Comparison of ENCODE assay signal across 8 mouse cellular contexts in the genomic region with DNA sequence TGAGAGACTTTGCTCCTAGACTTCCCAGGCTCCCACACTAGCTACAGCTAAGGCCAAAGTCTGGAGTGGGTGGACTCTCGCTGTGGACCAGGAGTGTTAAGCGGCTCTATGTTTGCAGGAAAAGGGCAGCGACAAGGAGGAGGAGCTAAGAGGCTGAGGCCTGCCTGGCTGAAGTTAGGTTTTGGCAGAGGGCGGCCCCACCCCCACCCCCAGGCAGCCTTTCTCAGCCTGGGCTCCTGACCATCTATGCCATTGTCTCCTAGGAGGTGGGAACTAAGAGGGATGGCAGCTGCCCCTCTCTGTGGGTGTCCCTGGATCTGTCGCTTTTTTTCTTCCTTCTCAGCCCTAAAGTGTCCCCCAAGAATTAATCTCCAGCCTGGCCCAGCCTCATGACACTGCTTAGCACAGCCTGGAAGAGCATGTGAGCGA. TPM values are rescaled to one million over a fixed set of nuclear protein-coding genes. Genes with fewer than 3 reads are reported as not detected.
DNase-seq lines count a peak whose midpoint lies in the region; ATAC-seq lines count a peak whose summit lies in the region.

No protein-coding gene starts in this region.

- no peaks in the 10 kb centered on the region for H3K27me3 ChIP-seq in lung, embryonic 15.5 days
- no peaks in the 10 kb centered on the region for H3K27me3 ChIP-seq in embryonic facial prominence, embryonic 10.5 days (replicated peaks; ENCODE audit: low read depth, poor library complexity, severe bottlenecking)
- H3K27me3 ChIP-seq in midbrain, embryonic 10.5 days (ENCODE audit: low read depth, poor library complexity, severe bottlenecking): no peaks in the 10 kb centered on the region

- H3K4me2 ChIP-seq in lung, embryonic 15.5 days: no peak overlapping the region

- ATAC-seq in lung, embryonic 15.5 days (ENCODE audit: borderline replicate concordance, extremely low read depth, low FRiP score, low TSS enrichment): no peak
- no peak for ATAC-seq in activated CD4-positive, CD25-positive, alpha-beta regulatory T cell, adult 4 months

- peaks cover 46% of the 10 kb centered on the region for H3K4me1 ChIP-seq in lung, embryonic 15.5 days
- H3K4me1 ChIP-seq in embryonic facial prominence, embryonic 10.5 days: peaks cover 51% of the 10 kb centered on the region
- H3K4me1 ChIP-seq in midbrain, embryonic 10.5 days: peaks cover 54% of the 10 kb centered on the region

- WGBS in lung, embryonic 15.5 days: 26% methylated on average over 6 of the region's 6 CpGs
- 16% methylated on average over 6 of the region's 6 CpGs for WGBS in embryonic facial prominence, embryonic 10.5 days
- 9% methylated on average over 6 of the region's 6 CpGs for WGBS in midbrain, embryonic 10.5 days

- peak overlapping the region; percentile 57 for H3K27ac ChIP-seq in lung, embryonic 15.5 days
- H3K27ac ChIP-seq in embryonic facial prominence, embryonic 10.5 days (replicated peaks): 0 out of 2 replicates have a peak overlapping the region, but pooled peaks have one; percentile 42
- peak overlapping the region; percentile 57 for H3K27ac ChIP-seq in midbrain, embryonic 10.5 days (replicated peaks)

- DNase-seq in lung, adult 18-20 months: no peak
- peak; percentile 23 for DNase-seq in embryonic facial prominence, embryonic 10.5 days (ENCODE audit: low spot score)
- peak; percentile 77 for DNase-seq in kidney, adult 18-20 months
- DNase-seq in midbrain, embryonic 10.5 days (ENCODE audit: low spot score): peak; percentile 37
- no peak for DNase-seq in adrenal gland, postnatal 25 days
- DNase-seq in adrenal gland, adult 8-10 months: no peak

- H3K4me3 ChIP-seq in lung, embryonic 15.5 days: no peak overlapping the region
- H3K4me3 ChIP-seq in embryonic facial prominence, embryonic 10.5 days: no peak overlapping the region
- no peak overlapping the region for H3K4me3 ChIP-seq in midbrain, embryonic 10.5 days

- H3K36me3 ChIP-seq in lung, embryonic 15.5 days: peaks cover 41% of the 10 kb centered on the region
- peaks cover 58% of the 10 kb centered on the region for H3K36me3 ChIP-seq in embryonic facial prominence, embryonic 10.5 days (replicated peaks)
- peaks cover 30% of the 10 kb centered on the region for H3K36me3 ChIP-seq in midbrain, embryonic 10.5 days

- no peak overlapping the region for H3K9ac ChIP-seq in lung, embryonic 15.5 days

- no peaks in the 10 kb centered on the region for H3K9me3 ChIP-seq in lung, embryonic 15.5 days
- H3K9me3 ChIP-seq in embryonic facial prominence, embryonic 10.5 days: no peaks in the 10 kb centered on the region
- H3K9me3 ChIP-seq in midbrain, embryonic 10.5 days (replicated peaks): no peaks in the 10 kb centered on the region

RNA-seq across cellular contexts. Expression of a gene that starts 3.5 kb away (rescaled TPM):
- polyA plus RNA-seq in lung, embryonic 15.5 days (2015; fragmentation: Nextera tagmentation; extraction: Ambion mirVana): 12.5 and 17.3 TPM in 2 replicates
- 11.2 and 11.9 TPM in 2 replicates for polyA plus RNA-seq in embryonic facial prominence, embryonic 10.5 days (2016; fragmentation: Nextera tagmentation; extraction: Ambion mirVana)
- polyA plus RNA-seq in midbrain, embryonic 10.5 days (2016; fragmentation: Nextera tagmentation; extraction: Ambion mirVana): 13.3 and 14.9 TPM in 2 replicates
- polyA plus RNA-seq in activated CD4-positive, CD25-positive, alpha-beta regulatory T cell, adult 4 months (2017; shearing (Covaris generic)): 1 to 10 TPM; 5.7 to 8.9 TPM
- total RNA-seq in adrenal gland, postnatal 25 days (2021): 7.7 and 15.9 TPM in 2 replicates
- 10 to 100 TPM in 3 of 4 experiments, 1 to 10 TPM in 1; 9.5 to 23.2 (median 15.7) TPM for total RNA-seq in adrenal gland, adult 8-10 months (2022)

RNA-seq across cellular contexts. Expression of a gene that starts 4.6 kb away (rescaled TPM):
- polyA plus RNA-seq in lung, embryonic 15.5 days (2015; fragmentation: Nextera tagmentation; extraction: Ambion mirVana): 186 and 195 TPM in 2 replicates
- 185 and 186 TPM in 2 replicates for polyA plus RNA-seq in embryonic facial prominence, embryonic 10.5 days (2016; fragmentation: Nextera tagmentation; extraction: Ambion mirVana)
- polyA plus RNA-seq in midbrain, embryonic 10.5 days (2016; fragmentation: Nextera tagmentation; extraction: Ambion mirVana): 216 and 236 TPM in 2 replicates
- 100 to 1,000 TPM; 218 to 252 TPM for polyA plus RNA-seq in activated CD4-positive, CD25-positive, alpha-beta regulatory T cell, adult 4 months (2017; shearing (Covaris generic))
- 189 and 195 TPM in 2 replicates for total RNA-seq in adrenal gland, postnatal 25 days (2021)
- 100 to 1,000 TPM; 137 to 192 (median 168) TPM for total RNA-seq in adrenal gland, adult 8-10 months (2022)

RNA-seq across cellular contexts. Expression of a gene that starts 14.4 kb away (rescaled TPM):
- 5.0 TPM in 2 replicates for polyA plus RNA-seq in lung, embryonic 15.5 days (2015; fragmentation: Nextera tagmentation; extraction: Ambion mirVana)
- polyA plus RNA-seq in embryonic facial prominence, embryonic 10.5 days (2016; fragmentation: Nextera tagmentation; extraction: Ambion mirVana): 1.8 and 2.7 TPM in 2 replicates
- 1.7 and 1.9 TPM in 2 replicates for polyA plus RNA-seq in midbrain, embryonic 10.5 days (2016; fragmentation: Nextera tagmentation; extraction: Ambion mirVana)
- polyA plus RNA-seq in activated CD4-positive, CD25-positive, alpha-beta regulatory T cell, adult 4 months (2017; shearing (Covaris generic)): 1 to 10 TPM; 2.9 to 6.1 TPM
- 9.6 and 10.2 TPM in 2 replicates for total RNA-seq in adrenal gland, postnatal 25 days (2021)
- total RNA-seq in adrenal gland, adult 8-10 months (2022): 10 to 100 TPM in 2 of 4 experiments, 1 to 10 TPM in 2; 9.6 to 27.4 (median 11.8) TPM

RNA-seq across cellular contexts. Expression of a gene that starts 18.4 kb away (rescaled TPM):
- polyA plus RNA-seq in lung, embryonic 15.5 days (2015; fragmentation: Nextera tagmentation; extraction: Ambion mirVana): 552 and 585 TPM in 2 replicates
- polyA plus RNA-seq in embryonic facial prominence, embryonic 10.5 days (2016; fragmentation: Nextera tagmentation; extraction: Ambion mirVana): 274 and 319 TPM in 2 replicates
- polyA plus RNA-seq in midbrain, embryonic 10.5 days (2016; fragmentation: Nextera tagmentation; extraction: Ambion mirVana): 195 and 196 TPM in 2 replicates
- under 1 TPM; 0.69 to 0.92 TPM for polyA plus RNA-seq in activated CD4-positive, CD25-positive, alpha-beta regulatory T cell, adult 4 months (2017; shearing (Covaris generic))
- 238 and 302 TPM in 2 replicates for total RNA-seq in adrenal gland, postnatal 25 days (2021)
- total RNA-seq in adrenal gland, adult 8-10 months (2022): 100 to 1,000 TPM; 313 to 472 (median 396) TPM

RNA-seq across cellular contexts. Expression of a gene that starts 27.7 kb away (rescaled TPM):
- 3.7 and 4.8 TPM in 2 replicates for polyA plus RNA-seq in lung, embryonic 15.5 days (2015; fragmentation: Nextera tagmentation; extraction: Ambion mirVana)
- 11.8 and 12.0 TPM in 2 replicates for polyA plus RNA-seq in embryonic facial prominence, embryonic 10.5 days (2016; fragmentation: Nextera tagmentation; extraction: Ambion mirVana)
- 9.5 and 10.5 TPM in 2 replicates for polyA plus RNA-seq in midbrain, embryonic 10.5 days (2016; fragmentation: Nextera tagmentation; extraction: Ambion mirVana)
- 1 to 10 TPM; 5.0 to 5.6 TPM for polyA plus RNA-seq in activated CD4-positive, CD25-positive, alpha-beta regulatory T cell, adult 4 months (2017; shearing (Covaris generic))
- 1.5 and 1.9 TPM in 2 replicates for total RNA-seq in adrenal gland, postnatal 25 days (2021)
- total RNA-seq in adrenal gland, adult 8-10 months (2022): 1 to 10 TPM; 2.0 to 2.9 (median 2.3) TPM

Comparison
In these comparisons a context has a peak if more than half of its experiments do, and no peak if none do; other contexts are left out.
1. DNase-seq: peak in embryonic facial prominence, embryonic 10.5 days (single experiment), kidney, adult 18-20 months (single experiment) and midbrain, embryonic 10.5 days (single experiment); none in lung, adult 18-20 months (0 of 2), adrenal gland, postnatal 25 days (single experiment) and adrenal gland, adult 8-10 months (single experiment).
2. Peak in every context shown above with its lines, with median percentiles within 50 percentile points of each other: H3K27ac ChIP-seq.